Mouse (Mus musculus) CD4-positive, CD25-positive, alpha-beta regulatory T cell, adult 2 months (primary cell): ENCODE measurements at regions not wholly inside any gene's neighbourhood (a gene's known extent, or its start where the extent isn't known, plus 50 kb on each side); places are given as distances from the start of the nearest gene placed in this dataset.

Experiments
- DNase-seq: peaks from one replicate; pipeline ENCODE4 v3.0.0-alpha.2; 2012; ENCODE audit warnings: low read depth, low spot score

DNA sequence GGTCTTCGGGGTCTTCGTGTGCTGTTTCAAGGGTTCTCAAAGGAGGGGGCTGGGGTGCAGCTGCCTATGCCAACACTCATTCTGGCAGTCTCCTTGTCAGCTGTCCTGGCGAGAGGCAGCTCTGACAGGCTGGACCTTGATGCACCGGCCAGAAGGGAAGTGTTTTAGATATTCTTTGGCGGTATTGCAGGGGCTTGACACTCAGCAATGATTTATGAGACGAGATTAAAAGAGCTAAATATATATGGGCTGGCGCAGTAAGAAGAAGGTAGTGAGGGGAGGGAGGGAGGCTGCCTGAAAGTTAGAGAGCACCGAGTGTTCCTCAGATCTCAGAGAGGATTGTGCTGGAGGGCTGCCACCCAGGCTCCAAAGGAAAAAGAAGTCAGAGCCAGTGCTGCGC is 50.2 kb upstream of the Pdzd8 start:
- DNase-seq, result no peak

DNA sequence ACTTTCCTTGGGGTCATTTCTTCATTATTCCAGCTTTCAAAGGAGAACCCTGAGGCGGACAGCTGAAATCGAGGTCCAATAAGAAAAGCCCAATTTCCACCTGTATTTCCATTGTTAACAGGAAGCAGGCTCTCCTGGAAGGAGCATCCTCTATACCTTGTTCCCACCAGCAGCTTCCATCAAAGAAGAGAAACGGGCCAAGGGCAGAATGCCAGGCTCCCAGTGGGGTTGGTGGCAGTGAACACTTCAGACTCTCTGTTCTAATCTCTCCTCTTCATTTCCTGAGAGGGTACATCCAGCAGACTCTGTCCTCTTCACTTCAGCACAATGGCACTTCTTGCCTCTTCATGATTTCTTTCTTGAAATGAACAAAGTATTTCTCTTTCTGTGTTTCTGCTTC is 50.9 kb upstream of the Pdzd8 start:
- no peak for DNase-seq

DNA sequence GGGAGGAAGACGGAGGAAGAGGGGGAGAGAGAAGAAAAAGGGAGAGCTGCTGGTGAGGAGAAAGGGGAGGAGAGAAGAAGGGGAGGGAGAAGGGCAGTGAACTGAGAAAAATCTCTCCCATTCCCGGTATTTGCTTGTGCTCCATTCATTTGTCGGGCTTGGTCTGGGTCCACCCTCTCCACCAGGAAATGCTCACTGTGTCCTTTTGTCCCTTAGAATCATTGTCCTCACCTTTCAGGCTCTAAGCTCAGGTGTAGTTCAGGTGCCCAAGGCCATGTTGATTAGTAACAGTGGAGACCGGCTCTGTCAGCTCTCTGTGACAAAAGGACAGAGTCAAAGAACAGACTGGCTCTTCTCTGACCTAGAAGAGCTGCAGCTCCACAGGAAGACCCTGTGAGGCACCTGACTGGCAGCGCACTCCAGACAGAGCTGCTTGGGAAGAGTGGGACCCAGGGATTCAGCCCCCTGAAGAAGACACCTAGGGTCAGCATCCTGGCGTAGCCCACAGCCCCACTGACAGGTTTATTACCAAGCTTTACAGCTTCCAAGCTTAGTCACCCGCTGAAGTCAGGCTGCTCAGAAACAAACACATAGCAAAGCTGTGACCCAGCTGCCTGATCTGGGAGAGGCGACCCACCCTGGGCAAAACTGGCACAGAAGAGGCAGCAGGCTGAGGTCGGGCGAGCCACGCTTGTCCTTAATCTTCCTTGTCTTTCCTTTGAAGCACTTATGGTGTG is 54.4 kb upstream of the Pdzd8 start:
- DNase-seq, result no peak

DNA sequence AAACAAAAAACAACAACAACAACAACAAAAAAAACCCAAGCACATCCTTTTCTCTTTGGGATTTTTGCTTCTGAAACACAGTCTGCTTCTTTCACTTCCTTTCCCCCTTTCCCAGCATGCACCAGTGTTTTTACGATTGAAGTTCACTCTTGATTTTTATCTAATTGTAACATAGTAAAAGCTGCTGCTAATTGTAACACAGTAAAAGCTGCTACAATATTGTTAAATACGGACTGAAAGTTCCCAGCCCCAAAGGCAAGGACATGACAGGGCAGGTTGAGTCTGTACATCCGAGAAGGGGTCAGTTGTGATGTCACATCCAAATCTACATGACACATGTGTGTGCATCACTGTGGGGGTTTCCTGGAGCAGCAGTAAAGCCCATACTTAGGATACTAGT is 55.7 kb upstream of the Pdzd8 start:
- peak; percentile 51 for DNase-seq

DNA sequence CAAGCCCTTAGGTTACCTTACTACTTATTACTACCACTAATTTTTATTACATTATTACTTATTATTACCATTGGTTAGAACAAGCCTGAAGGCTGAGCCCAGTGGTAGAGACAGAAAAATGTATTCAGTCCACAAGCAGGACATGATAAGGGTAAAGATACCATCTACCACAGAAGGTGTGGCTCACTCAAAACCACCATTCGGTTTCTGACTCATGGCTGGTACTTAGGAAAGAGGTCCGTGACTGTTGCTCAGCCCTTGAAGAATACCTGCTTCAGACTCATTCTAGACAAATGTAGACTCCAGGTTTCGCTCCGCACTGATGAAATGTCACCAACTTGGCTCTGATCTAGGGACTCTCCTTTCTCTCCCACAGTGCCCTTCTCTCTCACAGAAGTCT is 56.1 kb upstream of the Emx2 start:
- DNase-seq, result peak; percentile 55

DNA sequence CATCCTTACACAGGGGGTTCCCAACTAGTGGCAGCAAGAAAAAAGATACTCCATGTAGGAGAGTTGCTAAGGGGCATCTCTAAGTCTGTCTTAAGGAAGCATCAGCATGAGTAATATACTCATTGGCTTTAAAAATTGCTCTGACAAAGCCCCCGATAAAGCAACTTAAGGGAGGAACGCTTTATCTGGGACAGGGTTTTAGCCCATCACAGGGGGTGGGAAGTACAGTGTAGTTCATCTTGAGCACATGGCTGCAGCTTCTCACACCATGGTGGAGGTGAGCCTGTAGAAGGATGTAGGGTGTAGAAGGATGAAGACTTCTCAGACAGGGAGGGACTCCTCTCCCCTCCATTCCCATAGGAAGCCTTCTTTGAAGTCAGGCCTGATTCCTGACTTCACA is 54.1 kb upstream of the Emx2 start:
- no peak for DNase-seq

GRCm38 (mm10) chr19:59404766-59405165 is 53.4 kb upstream of the Emx2 start:
- no peak for DNase-seq

- DNase-seq, result no peak
Measured at GRCm38 (mm10) chr19:59405616-59406015, 52.6 kb upstream of the Emx2 start.

DNA sequence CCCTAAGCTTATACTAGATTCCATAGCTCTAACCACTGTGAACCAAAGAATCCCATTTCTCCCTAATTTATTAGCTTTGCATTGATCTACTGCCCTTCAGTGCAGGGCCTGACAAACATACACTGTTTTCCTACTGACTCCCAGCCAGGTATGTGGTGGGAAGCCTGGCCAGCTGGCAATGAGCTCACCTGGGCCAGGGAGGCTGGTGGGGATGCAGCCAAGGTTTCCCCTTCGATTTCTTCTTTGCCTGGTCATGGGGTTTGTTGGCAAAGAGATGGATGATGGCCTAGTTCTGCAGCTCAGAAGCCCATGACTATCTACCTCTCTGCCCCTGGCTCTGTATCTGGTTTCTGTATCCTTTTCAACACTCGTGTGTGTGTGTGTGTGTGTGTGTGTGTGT is 50.1 kb upstream of the Emx2 start:
- DNase-seq, result no peak
